Mouse (Mus musculus): ENCODE results near the gene Brsk1. TPM values are rescaled to one million over a fixed set of nuclear protein-coding genes. Genes with fewer than 3 reads are reported as not detected.

Gene Brsk1
- total and polyA plus RNA-seq, 2 experiments from 2014 or later = 6.2 to 205 TPM

GRCm38 (mm10) chr7:4703195-4703594 is 12.8 kb downstream of the Brsk1 start:
- Histone ChIP-seq H3K9me3 (ENCODE audit: low read length) (no peaks in the 10 kb centered on the region), H3K4me3 (ENCODE audit: low read depth, low read length) (no peak overlapping the region), H3K27me3 (ENCODE audit: insufficient read depth, low read length) (no peaks in the 10 kb centered on the region), H3K4me1 (ENCODE audit: insufficient read depth) (no peaks in the 10 kb centered on the region), H3K36me3 (ENCODE audit: insufficient read depth) (peaks cover 85% of the 10 kb centered on the region), H3K9ac (no peak overlapping the region), H3K27ac (ENCODE audit: low read depth, low read length) (no peak overlapping the region), H3K4me2 (ENCODE audit: low read depth) (no peak overlapping the region)
- DNase-seq = no peak
- no peak for ATAC-seq
- 95% methylated on average over 7 of the region's 7 CpGs for WGBS
- no peak for TF ChIP-seq CTCF (IDR thresholded peaks at IDR 0.05; ENCODE audit: low read depth)

DNA sequence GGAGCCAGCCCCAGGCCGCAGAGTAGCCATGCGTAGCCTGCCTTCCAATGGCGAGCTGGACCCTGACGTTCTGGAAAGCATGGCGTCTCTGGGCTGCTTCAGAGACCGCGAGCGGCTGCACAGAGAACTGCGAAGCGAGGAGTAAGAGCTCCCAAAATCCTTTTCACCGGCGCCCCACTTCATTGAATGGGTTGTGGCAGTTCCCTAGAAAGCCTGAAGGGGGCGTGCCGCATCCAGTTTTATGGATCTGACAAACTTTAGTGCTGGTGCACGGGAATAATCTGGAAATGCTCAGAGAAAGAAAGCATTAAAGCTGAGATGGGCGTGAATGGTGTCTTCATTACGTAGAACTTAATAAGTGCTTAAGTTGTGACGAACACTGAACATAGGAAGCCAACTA is 14.7 kb downstream of the Brsk1 start:
- Histone ChIP-seq H3K27ac (ENCODE audit: low read depth, low read length) (no peak overlapping the region), H3K4me3 (ENCODE audit: low read depth, low read length) (no peak overlapping the region), H3K9ac (no peak overlapping the region), H3K36me3 (ENCODE audit: insufficient read depth) (peaks cover 86% of the 10 kb centered on the region), H3K27me3 (ENCODE audit: insufficient read depth, low read length) (no peaks in the 10 kb centered on the region), H3K9me3 (ENCODE audit: low read length) (no peaks in the 10 kb centered on the region), H3K4me1 (ENCODE audit: insufficient read depth) (no peaks in the 10 kb centered on the region), H3K4me2 (ENCODE audit: low read depth) (no peak overlapping the region)
- ATAC-seq (0 out of 2 replicates have a peak, but pooled peaks have one; percentile 14), DNase-seq (peak; percentile 66)
- peak; percentile 70 for TF ChIP-seq CTCF (IDR thresholded peaks at IDR 0.05; ENCODE audit: low read depth)
- 31% methylated on average over 18 of the region's 18 CpGs for WGBS

DNA sequence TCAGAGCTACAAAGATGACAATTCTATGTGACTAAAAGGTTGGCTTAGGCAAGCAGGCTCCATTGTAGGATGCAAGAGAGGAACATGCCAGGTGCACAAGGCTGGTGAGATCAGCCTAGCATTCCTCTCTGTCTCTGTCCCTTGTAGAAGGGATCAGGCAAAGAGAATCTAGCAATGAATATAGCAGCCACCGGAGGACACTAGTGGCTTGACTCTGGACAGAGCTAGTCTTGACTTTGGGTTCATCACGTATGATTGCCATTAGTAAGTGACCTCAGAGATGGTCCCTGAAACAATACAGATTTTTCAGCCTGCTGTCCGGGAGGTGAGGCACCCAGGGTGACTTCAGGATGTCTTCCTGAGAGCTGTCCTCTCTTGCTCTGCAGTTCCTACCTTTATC is 22.2 kb downstream of the Brsk1 start:
- H3K4me1 ChIP-seq (ENCODE audit: insufficient read depth) = no peaks in the 10 kb centered on the region
- TF ChIP-seq CTCF (IDR thresholded peaks at IDR 0.05; ENCODE audit: low read depth) = 0 out of 2 replicates have a peak, but pooled peaks have one; percentile 13
- peaks cover 83% of the 10 kb centered on the region for H3K36me3 ChIP-seq (ENCODE audit: insufficient read depth)
- no peak overlapping the region for H3K4me3 ChIP-seq (ENCODE audit: low read depth, low read length)
- DNase-seq = no peak
- H3K9me3 ChIP-seq (ENCODE audit: low read length) = no peaks in the 10 kb centered on the region
- no peak overlapping the region for H3K9ac ChIP-seq
- no peaks in the 10 kb centered on the region for H3K27me3 ChIP-seq (ENCODE audit: insufficient read depth, low read length)
- H3K4me2 ChIP-seq (ENCODE audit: low read depth) = no peak overlapping the region
- H3K27ac ChIP-seq (ENCODE audit: low read depth, low read length) = no peak overlapping the region
- ATAC-seq = no peak
- 90% methylated on average over 3 of the region's 3 CpGs for WGBS

- H3K36me3 ChIP-seq (ENCODE audit: insufficient read depth) = peaks cover 43% of the 10 kb centered on the region
- 65% methylated on average over 6 of the region's 6 CpGs for WGBS
Observed at GRCm38 (mm10) chr7:4716955-4717354, 26.6 kb downstream of the Brsk1 start.

DNA sequence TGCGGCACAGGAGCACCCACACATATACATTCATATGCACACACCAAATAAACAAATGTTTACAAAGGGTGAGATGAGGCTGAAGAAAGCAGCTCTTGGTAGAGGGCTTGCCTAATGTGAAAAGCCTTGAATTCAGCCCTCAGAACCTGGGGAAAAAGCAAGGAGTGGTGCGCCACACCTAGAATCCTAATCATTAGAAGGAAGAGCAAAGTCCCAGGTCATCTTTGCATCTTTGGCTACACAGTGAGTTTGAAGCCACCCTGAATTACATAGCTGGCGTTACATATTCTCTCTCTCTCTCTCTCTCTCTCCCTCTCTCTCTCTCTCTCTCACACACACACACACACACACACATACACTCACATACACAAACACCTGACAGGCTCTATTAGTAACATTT is 28.9 kb downstream of the Brsk1 start:
- DNase-seq (no peak), ATAC-seq (no peak)
- H3K4me2 ChIP-seq (ENCODE audit: low read depth) = no peak overlapping the region
- H3K27me3 ChIP-seq (ENCODE audit: insufficient read depth, low read length) = no peaks in the 10 kb centered on the region
- 90% methylated on average over 3 of the region's 3 CpGs for whole genome bisulfite sequencing
- H3K4me1 ChIP-seq (ENCODE audit: insufficient read depth) = no peaks in the 10 kb centered on the region
- no peak overlapping the region for H3K9ac ChIP-seq
- H3K9me3 ChIP-seq (ENCODE audit: low read length) = no peaks in the 10 kb centered on the region
- no peak overlapping the region for H3K4me3 ChIP-seq (ENCODE audit: low read depth, low read length)
- peaks cover 21% of the 10 kb centered on the region for H3K36me3 ChIP-seq (ENCODE audit: insufficient read depth)
- no peak overlapping the region for H3K27ac ChIP-seq (ENCODE audit: low read depth, low read length)
- TF ChIP-seq CTCF (IDR thresholded peaks at IDR 0.05; ENCODE audit: low read depth) = no peak

More at GRCm38 (mm10) chr7:4716955-4717354, 26.6 kb downstream of the Brsk1 start:
- TF ChIP-seq CTCF (IDR thresholded peaks at IDR 0.05; ENCODE audit: low read depth) = no peak
- Histone ChIP-seq H3K9ac (no peak overlapping the region), H3K4me2 (ENCODE audit: low read depth) (no peak overlapping the region), H3K9me3 (ENCODE audit: low read length) (no peaks in the 10 kb centered on the region), H3K4me3 (ENCODE audit: low read depth, low read length) (no peak overlapping the region), H3K4me1 (ENCODE audit: insufficient read depth) (no peaks in the 10 kb centered on the region), H3K27ac (ENCODE audit: low read depth, low read length) (no peak overlapping the region), H3K27me3 (ENCODE audit: insufficient read depth, low read length) (no peaks in the 10 kb centered on the region)
- 0 out of 2 replicates have a peak, but pooled peaks have one; percentile 18 for ATAC-seq
- DNase-seq = no peak

DNA sequence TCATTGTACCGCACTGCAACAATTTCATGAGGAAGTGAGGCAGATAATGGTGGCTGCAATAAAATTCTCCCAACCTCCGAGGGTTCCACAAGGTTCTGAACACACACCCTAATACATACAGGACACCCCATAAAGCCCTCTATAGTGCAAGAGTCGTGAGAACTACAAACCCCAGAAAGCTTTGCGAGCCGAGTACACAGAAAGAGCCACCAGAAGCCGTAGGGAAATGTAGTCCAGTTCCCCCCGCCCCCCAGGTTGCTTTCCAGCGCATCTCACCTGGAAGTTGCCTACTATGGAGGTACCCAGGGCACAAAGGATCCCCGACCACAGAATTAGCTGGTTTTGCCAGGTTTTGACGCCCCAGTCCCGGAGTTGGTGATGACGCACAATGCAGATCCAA is 33.1 kb downstream of the Brsk1 start:
- DNase-seq (peak; percentile 43), ATAC-seq (peak; percentile 90)
- Histone ChIP-seq H3K9me3 (ENCODE audit: low read length) (no peaks in the 10 kb centered on the region), H3K27ac (ENCODE audit: low read depth, low read length) (no peak overlapping the region), H3K4me3 (ENCODE audit: low read depth, low read length) (peak overlapping the region; percentile 28), H3K27me3 (ENCODE audit: insufficient read depth, low read length) (no peaks in the 10 kb centered on the region), H3K9ac (0 out of 2 replicates have a peak overlapping the region, but pooled peaks have one; percentile 22), H3K4me2 (ENCODE audit: low read depth) (peak overlapping the region; percentile 49), H3K36me3 (ENCODE audit: insufficient read depth) (no peaks in the 10 kb centered on the region), H3K4me1 (ENCODE audit: insufficient read depth) (no peaks in the 10 kb centered on the region)
- 34% methylated on average over 12 of the region's 12 CpGs for WGBS
- TF ChIP-seq CTCF (IDR thresholded peaks at IDR 0.05; ENCODE audit: low read depth) = no peak

DNA sequence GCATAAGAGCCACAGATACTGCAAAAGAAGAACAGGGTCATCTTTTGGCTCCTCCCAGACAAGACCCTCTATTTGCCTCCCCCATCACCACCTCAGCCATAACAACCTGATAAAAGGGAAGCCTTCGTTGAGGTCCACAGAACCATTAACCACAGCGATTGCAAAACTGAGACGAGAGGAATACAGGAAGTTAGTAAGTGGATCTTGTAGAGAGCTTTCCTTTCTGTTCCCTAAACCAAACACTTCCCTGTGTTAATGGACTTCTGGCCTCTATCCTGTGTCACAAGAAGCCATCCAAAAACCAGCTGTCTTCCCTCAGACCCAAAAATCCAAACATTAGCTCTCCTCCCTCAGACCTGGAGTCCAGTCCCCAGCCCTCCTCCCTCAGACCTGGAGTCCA is 34.0 kb downstream of the Brsk1 start:
- TF ChIP-seq CTCF (IDR thresholded peaks at IDR 0.05; ENCODE audit: low read depth) = no peak

More for the DNA sequence above, 34.0 kb downstream of the Brsk1 start:
- no peaks in the 10 kb centered on the region for H3K27me3 ChIP-seq (ENCODE audit: insufficient read depth, low read length)
- no peak overlapping the region for H3K27ac ChIP-seq (ENCODE audit: low read depth, low read length)
- ATAC-seq (no peak), DNase-seq (no peak)
- WGBS = 85% methylated on average over 3 of the region's 3 CpGs
- no peaks in the 10 kb centered on the region for H3K4me1 ChIP-seq (ENCODE audit: insufficient read depth)
- H3K9me3 ChIP-seq (ENCODE audit: low read length) = no peaks in the 10 kb centered on the region
- no peaks in the 10 kb centered on the region for H3K36me3 ChIP-seq (ENCODE audit: insufficient read depth)
- H3K9ac ChIP-seq = no peak overlapping the region
- no peak overlapping the region for H3K4me2 ChIP-seq (ENCODE audit: low read depth)
- no peak overlapping the region for H3K4me3 ChIP-seq (ENCODE audit: low read depth, low read length)
